Mouse (Mus musculus) bone marrow macrophage, adult 2 months (primary cell): ENCODE data around the gene Ilvbl. TPM values are rescaled to one million over a fixed set of nuclear protein-coding genes. Genes with fewer than 3 reads are reported as not detected.
"Not testable (repeated sequence)": the region's sequence is repeated elsewhere in the genome, so short reads cannot be mapped to it uniquely, and the experiment has no call there.

ENCODE experiments used
- H3K27ac ChIP-seq: 2 replicates; pipeline ENCODE4 v1.5.1; 2012; ENCODE audit warnings: low read depth, low read length; ENCODE audit not compliant: insufficient read depth
- H3K4me1 ChIP-seq: 2 replicates; pipeline ENCODE4 v1.6.1; 2012; ENCODE audit warnings: low read length; ENCODE audit not compliant: control insufficient read depth, insufficient read depth
- H3K4me3 ChIP-seq: 2 replicates; pipeline ENCODE4 v1.5.1; 2012; ENCODE audit warnings: mild to moderate bottlenecking, low read length, moderate library complexity; ENCODE audit not compliant: insufficient read depth
- CTCF ChIP-seq: IDR thresholded peaks from 2 replicates; pipeline ENCODE4 v1.5.1; 2012; ENCODE audit warnings: low read depth, mild to moderate bottlenecking, low read length, moderate library complexity
- POLR2A ChIP-seq: IDR thresholded peaks from 2 replicates; pipeline ENCODE4 v1.6.1; 2012; ENCODE audit warnings: mild to moderate bottlenecking, low read depth, low read length, borderline replicate concordance
- polyA plus RNA-seq: library from polyadenylated mRNA; stranded (reverse); fragments of >200 nt; gene quantifications from 2 replicates; pipeline ENCODE4 v1.2.4, GENCODE M21; 2012; ENCODE audit not compliant: missing spikeins, insufficient read depth, insufficient read length

The Ilvbl gene
- polyA plus RNA-seq, 1 experiment, result 34.4 TPM

DNA sequence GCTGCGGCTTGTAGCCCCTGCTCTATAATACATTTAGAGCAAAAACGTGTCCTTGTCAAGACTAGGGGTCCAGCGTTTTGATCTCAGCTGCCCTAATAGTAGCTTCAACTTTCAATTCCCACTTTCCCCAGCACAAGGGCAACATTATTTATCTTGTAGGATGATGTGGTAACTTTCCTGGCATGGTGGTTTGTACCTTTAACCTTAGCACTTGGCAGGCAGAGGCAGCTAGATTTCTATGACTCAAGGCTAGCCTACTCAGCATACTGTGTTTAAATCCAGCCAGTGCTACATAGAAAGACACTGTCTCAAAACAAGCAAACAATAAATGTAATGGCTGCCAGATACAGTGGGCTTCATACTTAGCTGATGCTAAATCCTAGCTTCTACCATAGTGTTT is 33.5 kb downstream of the Ilvbl start:
- Histone ChIP-seq H3K4me3 (no peak overlapping the region), H3K27ac (no peak overlapping the region), H3K4me1 (no peaks in the 10 kb centered on the region)
- no peak for TF ChIP-seq CTCF
- no peak for TF ChIP-seq POLR2A

DNA sequence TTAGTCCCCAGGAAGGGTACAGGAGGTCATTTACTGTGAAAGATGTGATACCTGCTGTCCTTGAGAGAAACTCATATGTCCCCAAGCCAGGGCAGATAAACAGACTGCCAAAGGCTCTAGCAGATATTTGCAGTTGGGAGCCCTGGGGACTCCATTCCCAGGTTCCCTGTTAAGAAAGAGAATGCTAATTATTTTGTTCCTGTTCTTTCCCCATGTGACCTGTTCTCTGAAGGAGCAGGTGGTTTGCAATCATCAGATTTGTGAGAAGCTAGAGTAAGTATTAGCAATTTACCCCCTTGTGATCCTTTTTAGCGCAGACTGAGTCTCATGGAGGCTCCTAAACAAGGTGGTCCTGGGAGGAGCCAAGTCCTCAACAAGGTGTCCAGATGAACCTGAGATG is 43.8 kb downstream of the Ilvbl start, which contains the start of gene Olfr1357:
Gene Olfr1357 (minus strand): TSS at position 101 of the 400 bp plus-strand sequence.
- no peak within 1 kb of the TSS for H3K27ac ChIP-seq
- TF ChIP-seq CTCF (no peak), POLR2A (no peak)
- no peak within 1 kb of the TSS for H3K4me3 ChIP-seq
- H3K4me1 ChIP-seq, result no peaks in the 10 kb centered on the region

DNA sequence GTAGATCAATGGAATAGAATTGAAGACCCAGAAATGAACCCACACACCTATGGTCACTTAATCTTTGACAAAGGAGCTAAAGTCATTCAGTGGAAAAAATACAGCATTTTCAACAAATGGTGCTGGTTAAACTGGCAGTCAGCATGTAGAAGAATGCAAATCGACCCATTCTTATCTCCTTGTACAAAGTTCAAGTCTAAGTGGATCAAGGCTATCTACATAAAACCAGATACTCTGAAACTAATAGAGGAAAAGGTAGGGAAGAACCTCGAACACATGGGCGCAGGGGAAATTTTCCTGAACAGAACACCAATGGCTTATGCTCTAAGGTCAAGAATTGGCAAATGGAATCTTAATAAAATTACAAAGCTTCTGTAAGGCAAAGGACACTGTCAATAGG is 49.0 kb downstream of the Ilvbl start:
- not testable (repeated sequence) for H3K4me1 ChIP-seq, H3K27ac ChIP-seq, H3K4me3 ChIP-seq

DNA sequence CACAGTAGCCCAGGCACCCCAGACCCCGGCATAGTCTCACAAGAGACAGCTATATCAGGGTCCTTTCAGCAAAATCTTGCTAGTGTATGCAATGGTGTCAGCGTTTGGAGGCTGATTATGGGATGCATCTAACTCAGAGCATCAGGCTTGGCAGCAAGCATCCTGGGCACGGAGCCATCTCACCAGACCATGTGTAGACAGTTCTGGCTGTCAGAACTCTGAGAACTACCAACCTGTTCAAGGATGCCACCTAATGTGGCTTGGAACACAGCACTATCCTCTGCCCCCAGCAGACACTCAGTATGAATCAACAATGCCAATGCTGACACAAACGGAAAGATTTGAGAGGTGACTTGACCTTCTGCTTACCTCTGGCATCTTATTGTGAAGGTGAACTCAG is 56.0 kb downstream of the Ilvbl start:
- Histone ChIP-seq H3K4me1 (no peaks in the 10 kb centered on the region), H3K4me3 (no peak overlapping the region), H3K27ac (no peak overlapping the region)
- TF ChIP-seq POLR2A (no peak), CTCF (no peak)

DNA sequence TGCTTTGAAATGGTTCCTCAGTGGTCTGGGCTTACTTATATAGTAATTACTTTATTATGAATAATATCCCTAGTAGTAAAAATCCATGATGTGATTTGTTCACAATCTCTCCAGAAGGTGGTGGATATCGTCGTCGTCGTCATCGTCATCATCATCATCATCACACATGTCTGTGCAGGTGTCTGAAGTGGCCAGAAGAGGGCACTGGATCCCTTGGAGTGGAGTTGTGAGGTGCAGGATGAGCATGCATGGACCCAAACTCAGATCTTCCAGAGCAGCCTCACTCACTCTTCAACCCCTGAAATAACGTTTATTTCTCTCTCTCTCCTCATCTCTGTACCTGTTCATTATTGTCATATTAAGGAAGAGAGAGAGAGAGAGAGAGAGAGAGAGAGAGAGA is 58.2 kb downstream of the Ilvbl start:
- TF ChIP-seq POLR2A (no peak), CTCF (no peak)
- no peak overlapping the region for H3K4me3 ChIP-seq
- H3K4me1 ChIP-seq, result no peaks in the 10 kb centered on the region
- H3K27ac ChIP-seq, result no peak overlapping the region

Other genes with a start within 250 kb of the Ilvbl start
- gene Agpat3, start 221.9 kb upstream of the Ilvbl start, polyA plus RNA-seq, result 36.8 and 39.8 TPM in 2 replicates
- gene Rrp1, start 161.3 kb upstream of the Ilvbl start, polyA plus RNA-seq, result 138 and 145 TPM in 2 replicates
- 742 and 743 TPM in 2 replicates for gene Cstb, start 148.7 kb upstream of the Ilvbl start, polyA plus RNA-seq
- 112 and 121 TPM in 2 replicates for gene Pdxk, start 109.4 kb upstream of the Ilvbl start, polyA plus RNA-seq
- not detected in 2 replicates for gene Olfr1358, start 56.9 kb upstream of the Ilvbl start, polyA plus RNA-seq
- gene Syde1, start 17.6 kb downstream of the Ilvbl start, polyA plus RNA-seq, result 0.28 and 0.32 TPM in 2 replicates
- gene Olfr1357, start 43.7 kb downstream of the Ilvbl start, polyA plus RNA-seq, result not detected in 2 replicates
- gene Casp14, start 143.9 kb downstream of the Ilvbl start, polyA plus RNA-seq, result not detected in 2 replicates
- gene Ccdc105, start 178.7 kb downstream of the Ilvbl start, polyA plus RNA-seq, result not detected in 2 replicates
- not detected in 2 replicates for gene Slc1a6, start 206.2 kb downstream of the Ilvbl start, polyA plus RNA-seq